Mouse (Mus musculus) olfactory bulb, adult 2 months (tissue): ENCODE measurements around the gene Gxylt1. TPM values are rescaled to one million over a fixed set of nuclear protein-coding genes. Genes with fewer than 3 reads are reported as not detected.
"Not testable (repeated sequence)": the region's sequence is repeated elsewhere in the genome, so short reads cannot be mapped to it uniquely, and the experiment has no call there.

Source experiments
- H3K27ac ChIP-seq: fragments of 200-500 bp; 2 replicates; pipeline ENCODE4 v1.5.1; 2012; ENCODE audit warnings: low read depth, low read length; ENCODE audit not compliant: insufficient read depth
- H3K4me1 ChIP-seq: fragments of 200-500 bp; 2 replicates; pipeline ENCODE4 v1.6.1; 2012; ENCODE audit warnings: low read length; ENCODE audit not compliant: control insufficient read depth, insufficient read depth
- H3K4me3 ChIP-seq: fragments of 200-500 bp; 2 replicates; pipeline ENCODE4 v1.5.1; 2012; ENCODE audit warnings: mild to moderate bottlenecking, low read depth, low read length, moderate library complexity; ENCODE audit not compliant: insufficient read depth
- CTCF ChIP-seq: fragments of 200-500 bp; IDR thresholded peaks from 2 replicates; pipeline ENCODE4 v1.5.1; 2012; ENCODE audit warnings: low read depth, mild to moderate bottlenecking, low read length, moderate library complexity; ENCODE audit not compliant: insufficient read depth
- POLR2A ChIP-seq: fragments of 200-500 bp; IDR thresholded peaks from 2 replicates; pipeline ENCODE4 v1.6.1; 2012; ENCODE audit warnings: mild to moderate bottlenecking, low read depth, low read length, moderate library complexity; ENCODE audit not compliant: insufficient read depth
- WGBS: fragments of 180-500 bp; shearing (Covaris S2); methylation state at CpG from one replicate; pipeline ENCODE4 v1.1.7; 2018; 5-methylcytosine and 5-hydroxymethylcytosine counted together
- polyA plus RNA-seq: library from polyadenylated mRNA; stranded (reverse); fragments of >200 nt; gene quantifications from 2 replicates; pipeline ENCODE4 v1.2.4, GENCODE M21; 2012; ENCODE audit warnings: low replicate concordance; ENCODE audit not compliant: missing spikeins, insufficient read depth, insufficient read length

Gene Gxylt1
- polyA plus RNA-seq, 1 experiment, result not detected

DNA sequence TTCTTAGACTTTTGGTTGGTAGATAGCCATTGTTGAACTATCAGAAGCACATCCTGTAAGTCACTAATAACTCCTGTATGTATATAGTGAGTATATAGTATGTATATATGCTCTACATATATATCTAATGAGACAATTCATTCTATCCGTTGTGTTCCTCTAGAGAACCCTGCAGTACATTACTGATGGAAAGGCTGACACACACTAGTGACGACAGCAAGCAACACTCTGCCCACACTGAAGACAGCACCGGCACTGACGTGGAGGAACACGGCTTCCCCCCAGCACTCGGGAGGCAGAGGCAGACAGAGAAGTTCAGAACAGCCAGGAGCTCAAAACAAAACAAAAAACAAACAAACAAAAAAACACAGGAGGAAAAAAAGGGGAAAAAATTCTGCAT lies 22.6 kb downstream of the Gxylt1 start:
- Histone ChIP-seq H3K4me3 (no peak overlapping the region), H3K27ac (no peak overlapping the region), H3K4me1 (peaks cover 2% of the 10 kb centered on the region; the same call in 1 of the 2 replicates)
- TF ChIP-seq CTCF, result no peak
- no peak for TF ChIP-seq POLR2A
- 64% methylated on average over 6 of the region's 6 CpGs for WGBS

DNA sequence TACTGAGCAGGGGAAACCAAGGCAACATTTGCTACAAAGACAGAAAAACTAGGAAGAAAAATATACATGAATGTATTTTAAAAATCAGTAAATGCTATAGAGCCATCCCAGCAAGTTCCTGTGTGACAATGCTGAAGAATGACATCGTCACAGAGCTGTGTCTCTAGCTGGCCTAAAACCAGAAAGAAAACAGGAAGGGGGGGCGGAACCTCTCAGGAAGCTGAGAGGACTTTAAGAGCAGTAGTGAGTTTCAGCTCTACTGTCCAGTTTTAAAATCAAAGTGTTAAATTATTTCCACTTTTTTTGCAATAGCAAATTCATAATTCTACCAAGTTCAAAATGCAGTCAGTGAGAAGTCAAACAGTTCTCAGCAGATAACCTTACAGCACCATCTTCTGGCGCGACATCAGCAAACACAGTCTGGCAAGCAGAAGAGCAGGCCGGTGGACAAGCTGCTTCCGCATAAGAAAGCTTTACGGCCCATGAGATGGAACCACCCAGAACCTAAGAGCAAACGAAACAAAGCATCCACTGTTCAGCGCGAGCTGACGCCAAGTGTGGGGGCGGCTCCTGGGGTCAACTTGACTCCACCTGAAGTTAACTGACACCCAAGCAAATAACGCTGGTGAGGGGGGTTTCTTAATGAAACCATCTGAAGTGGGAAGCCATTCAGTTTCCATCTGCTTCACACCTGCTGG lies 23.3 kb downstream of the Gxylt1 start:
- no peak overlapping the region for H3K27ac ChIP-seq
- WGBS, result 74% methylated on average over 13 of the region's 13 CpGs
- no peak overlapping the region for H3K4me3 ChIP-seq
- H3K4me1 ChIP-seq, result peaks cover under 1% of the 10 kb centered on the region; the same call in 1 of the 2 replicates
- TF ChIP-seq CTCF, result no peak
- no peak for TF ChIP-seq POLR2A

- no peaks in the 10 kb centered on the region for H3K4me1 ChIP-seq
- H3K27ac ChIP-seq, result no peak overlapping the region
- 70% methylated on average over 10 of the region's 10 CpGs for WGBS
- H3K4me3 ChIP-seq, result no peak overlapping the region
- TF ChIP-seq CTCF, result no peak
- no peak for TF ChIP-seq POLR2A
Observed at GRCm38 (mm10) chr15:93243202-93243601, 31.8 kb downstream of the Gxylt1 start.

- not testable (repeated sequence) for H3K4me3 ChIP-seq, H3K27ac ChIP-seq, H3K4me1 ChIP-seq
- 92% methylated on average over 10 of the region's 10 CpGs for WGBS
Observed at GRCm38 (mm10) chr15:93236456-93236855, 38.5 kb downstream of the Gxylt1 start.

DNA sequence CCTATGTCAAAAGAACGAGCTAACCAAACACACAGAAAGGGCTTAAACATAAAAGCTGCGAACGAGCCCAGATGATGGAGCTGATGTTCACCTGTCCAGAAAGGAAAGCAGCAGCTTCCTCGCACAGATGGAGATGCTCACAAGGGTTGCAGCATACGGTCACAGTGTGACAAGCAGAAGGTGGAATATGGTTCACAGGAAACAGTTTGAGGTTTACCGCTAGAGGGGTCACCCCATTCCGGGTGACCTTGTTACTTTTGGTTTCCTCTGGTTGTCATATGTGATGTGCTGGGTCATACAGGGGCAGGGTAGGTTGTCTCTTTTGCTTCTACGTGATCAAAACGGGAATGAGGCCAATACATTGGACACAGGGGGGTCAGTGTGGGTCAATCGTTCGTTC lies 46.0 kb downstream of the Gxylt1 start:
- no peaks in the 10 kb centered on the region for H3K4me1 ChIP-seq
- no peak overlapping the region for H3K27ac ChIP-seq
- WGBS, result 90% methylated on average over 11 of the region's 11 CpGs
- no peak for TF ChIP-seq CTCF
- TF ChIP-seq POLR2A, result no peak
- no peak overlapping the region for H3K4me3 ChIP-seq

GRCm38 (mm10) chr15:93228375-93228774 lies 46.6 kb downstream of the Gxylt1 start:
- H3K4me1 ChIP-seq, result no peaks in the 10 kb centered on the region
- H3K27ac ChIP-seq, result no peak overlapping the region
- H3K4me3 ChIP-seq, result no peak overlapping the region
- TF ChIP-seq POLR2A (no peak), CTCF (no peak)
- WGBS, result 94% methylated on average over 10 of the region's 10 CpGs

GRCm38 (mm10) chr15:93227764-93228079 lies 47.3 kb downstream of the Gxylt1 start:
- 33% methylated on average over 6 of the region's 6 CpGs for WGBS
- Histone ChIP-seq H3K27ac (no peak overlapping the region), H3K4me3 (no peak overlapping the region), H3K4me1 (no peaks in the 10 kb centered on the region)
- TF ChIP-seq CTCF (peak; percentile 80), POLR2A (no peak)

GRCm38 (mm10) chr15:93226930-93227763 lies 47.8 kb downstream of the Gxylt1 start:
- Histone ChIP-seq H3K4me3 (no peak overlapping the region), H3K27ac (no peak overlapping the region), H3K4me1 (no peaks in the 10 kb centered on the region)
- 89% methylated on average over 10 of the region's 10 CpGs for WGBS
- TF ChIP-seq POLR2A (no peak), CTCF (no peak)

DNA sequence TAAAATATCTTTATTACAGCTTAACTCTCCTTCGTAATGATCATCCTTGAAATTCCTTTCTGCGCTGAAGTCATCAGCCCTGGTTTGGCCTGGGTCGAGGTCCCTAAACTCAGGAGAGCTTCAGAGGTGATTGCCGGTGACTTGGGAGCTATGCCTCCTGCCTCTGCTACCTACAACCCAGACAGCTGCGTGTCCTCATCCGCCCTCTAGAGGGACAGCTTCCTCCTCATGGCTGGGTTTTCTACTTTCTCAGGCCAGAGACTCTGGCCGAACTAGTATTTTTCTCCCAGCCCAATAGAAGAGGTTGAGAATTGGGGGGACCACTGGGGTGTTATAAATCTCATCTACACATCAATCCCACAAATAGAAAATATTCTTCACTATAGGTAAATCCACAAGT lies 52.5 kb downstream of the Gxylt1 start:
- WGBS, result 72% methylated on average over 7 of the region's 7 CpGs
- Histone ChIP-seq H3K27ac (no peak overlapping the region), H3K4me3 (no peak overlapping the region), H3K4me1 (no peaks in the 10 kb centered on the region)
- no peak for TF ChIP-seq CTCF
- TF ChIP-seq POLR2A, result no peak

GRCm38 (mm10) chr15:93212617-93213016 lies 62.4 kb downstream of the Gxylt1 start:
- Histone ChIP-seq H3K4me1 (no peaks in the 10 kb centered on the region), H3K4me3 (no peak overlapping the region), H3K27ac (no peak overlapping the region)
- TF ChIP-seq CTCF (no peak), POLR2A (no peak)
- WGBS, result 90% methylated on average over 9 of the region's 9 CpGs
